Mouse (Mus musculus) heart, postnatal 14 days (tissue): Measurements from ENCODE around the gene Pidd1. TPM values are rescaled to one million over a fixed set of nuclear protein-coding genes. Genes with fewer than 3 reads are reported as not detected.

ENCODE experiments used
- DNase-seq, 2 experiments: peaks; one replicate each; pipeline ENCODE4 v3.0.0; 2021 to 2022
- intact Hi-C: fragments of 180-260 bp; cut with DNase I; formaldehyde crosslinking; loops from one replicate; pipeline ENCODE4 v1.15.1; 2025
- long read RNA-seq, 2 experiments: library from polyadenylated mRNA; stranded (forward); transcript quantifications; one replicate each; pipeline ENCODE4 v2.0.0; 2021
- total RNA-seq, 2 experiments: library from RNA; stranded (reverse); gene quantifications; 2 replicates each; pipeline ENCODE4 v1.2.3; 2021

The Pidd1 gene
- total RNA-seq, result 1 to 10 TPM; 1.1 to 1.2 TPM
- long read RNA-seq, experiment 1, partial matches to known transcripts, result 0 of 2 reads
- long read RNA-seq, experiment 1, other reads (novel, unspliced or antisense), result 2 of 2 reads
- long read RNA-seq, experiment 2, result 0 reads

DNA sequence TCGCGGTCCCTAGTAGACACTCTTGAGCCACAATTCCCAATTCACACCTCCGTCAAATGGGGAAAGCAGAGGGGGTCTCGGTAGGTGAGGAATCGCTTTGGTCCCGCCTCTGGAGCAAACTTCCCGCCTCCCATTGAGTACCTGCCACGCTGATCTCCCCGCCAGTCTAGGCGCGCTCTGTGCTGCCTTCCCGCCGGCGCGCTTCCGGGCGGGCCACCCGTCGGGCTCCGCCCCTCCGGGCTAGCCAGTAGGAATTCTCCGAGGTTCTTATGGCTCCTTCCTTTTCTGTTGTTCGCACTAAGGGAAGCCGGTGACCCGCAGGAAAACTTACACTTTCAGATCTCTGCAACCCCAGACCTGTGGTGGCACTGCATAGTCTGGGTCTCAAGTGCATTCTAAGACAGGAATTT is at the start of gene Pidd1:
TSS of gene Pidd1 (minus strand) at position 198 of the 410 bp plus-strand sequence.
- peak; percentile 73 to 78 for DNase-seq

DNA sequence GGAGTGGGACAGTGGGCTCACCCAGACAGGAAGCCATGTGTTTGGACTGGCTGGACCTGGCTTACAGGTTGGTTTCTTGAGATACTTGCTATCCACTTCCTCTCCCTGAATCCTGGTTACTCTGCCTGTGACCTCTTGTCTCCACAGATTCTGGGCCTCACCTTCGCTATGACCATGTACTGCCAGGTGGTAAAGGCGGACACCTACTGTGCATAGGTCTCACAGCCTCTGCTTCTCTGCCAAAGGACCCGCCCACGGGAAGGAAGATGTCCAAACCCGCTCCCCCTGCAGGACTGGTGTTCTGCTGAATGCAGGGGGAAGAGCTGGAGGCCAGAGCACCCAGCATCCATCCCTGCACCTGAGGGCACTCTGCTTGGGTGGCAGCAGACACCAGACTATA is 48.9 kb upstream of the Pidd1 start:
- intact Hi-C loops, result no loop called here
- no peak for DNase-seq

More for the DNA sequence above, at the start of gene Pidd1:
- intact Hi-C loops, result no loop called here

DNA sequence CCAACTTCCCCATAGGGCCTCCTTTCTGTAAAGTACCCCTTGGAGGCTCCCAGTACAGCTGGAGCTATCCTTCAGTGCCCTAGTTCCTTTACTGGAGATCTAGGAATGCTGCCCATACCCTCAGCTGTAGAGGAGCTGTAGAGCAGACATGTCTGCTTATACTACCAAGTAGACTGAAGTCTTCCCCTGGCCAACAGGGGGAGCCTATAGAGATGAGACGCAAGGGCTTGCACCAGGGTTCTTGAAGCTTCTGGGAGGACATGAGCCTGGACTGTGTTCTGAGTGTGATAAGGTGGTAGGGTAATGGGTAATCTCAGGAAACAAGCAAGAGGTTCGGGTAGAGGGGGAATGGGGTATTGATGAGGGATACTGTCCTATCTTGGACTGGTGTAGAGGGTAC is 47.3 kb upstream of the Pidd1 start:
- intact Hi-C loops, result no loop called here

DNA sequence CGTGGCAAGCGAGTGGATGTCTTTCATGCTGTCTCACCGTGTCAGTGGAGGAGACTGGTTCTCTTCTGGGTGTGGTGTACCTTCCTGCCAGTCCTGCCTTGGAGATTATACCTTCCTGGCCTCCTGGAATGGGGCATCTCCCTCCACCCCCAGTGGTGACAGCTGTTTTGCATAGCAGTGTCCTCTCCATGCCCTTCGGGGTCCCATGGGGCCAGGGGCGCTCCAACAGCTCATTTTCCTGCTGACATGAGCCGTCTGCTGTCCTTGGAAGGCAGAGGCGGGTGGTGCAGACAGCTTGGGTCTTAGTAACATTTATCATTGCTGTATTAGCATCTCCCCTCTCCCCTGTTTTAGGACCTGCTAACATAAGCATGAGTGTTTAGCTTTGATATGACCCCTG is 43.3 kb upstream of the Pidd1 start:
- no peak for DNase-seq
- intact Hi-C loops, result no loop called here

More for the DNA sequence above, 47.3 kb upstream of the Pidd1 start:
- DNase-seq, result no peak

DNA sequence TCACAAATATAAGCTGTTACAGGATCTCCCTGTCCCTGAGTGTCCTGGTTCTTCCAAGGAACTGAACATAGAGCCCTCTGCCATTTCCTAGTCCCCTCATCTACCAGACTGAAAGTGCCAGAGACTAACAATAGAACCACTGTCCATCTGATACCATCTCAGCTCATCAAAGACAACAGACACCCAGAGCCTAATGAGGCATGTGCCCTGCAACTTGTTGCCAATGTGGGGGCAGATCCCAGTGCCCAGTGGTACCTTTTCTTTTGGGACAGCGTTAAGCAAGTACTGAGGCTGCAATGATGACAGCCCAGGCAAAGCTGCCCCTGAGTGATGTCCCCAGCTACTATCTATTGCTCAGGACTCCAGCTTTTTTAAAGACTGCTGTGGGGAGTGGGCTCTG is 42.4 kb upstream of the Pidd1 start:
- DNase-seq, result no peak
- intact Hi-C loops, result no loop called here

DNA sequence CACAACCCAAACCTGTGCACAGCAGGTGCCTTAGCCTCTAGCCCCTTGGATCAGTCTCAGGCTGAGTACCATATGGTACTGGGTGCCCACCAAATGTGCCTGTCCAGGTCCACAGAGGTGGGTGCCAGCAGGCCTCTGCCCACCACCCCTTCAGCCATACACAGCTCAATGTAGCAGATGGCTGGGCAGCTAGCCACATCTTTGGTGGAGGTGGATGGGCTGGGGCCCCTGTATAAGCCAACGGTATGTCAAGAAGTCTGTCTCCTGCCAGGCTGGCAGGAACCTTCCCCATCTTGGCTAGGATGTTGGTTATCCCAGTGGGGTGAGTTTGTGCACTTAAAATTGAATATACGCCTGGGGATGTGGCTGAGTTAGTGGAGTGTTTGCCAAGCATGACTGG is 41.8 kb upstream of the Pidd1 start:
- DNase-seq, result no peak
- intact Hi-C loops, result no loop called here

DNA sequence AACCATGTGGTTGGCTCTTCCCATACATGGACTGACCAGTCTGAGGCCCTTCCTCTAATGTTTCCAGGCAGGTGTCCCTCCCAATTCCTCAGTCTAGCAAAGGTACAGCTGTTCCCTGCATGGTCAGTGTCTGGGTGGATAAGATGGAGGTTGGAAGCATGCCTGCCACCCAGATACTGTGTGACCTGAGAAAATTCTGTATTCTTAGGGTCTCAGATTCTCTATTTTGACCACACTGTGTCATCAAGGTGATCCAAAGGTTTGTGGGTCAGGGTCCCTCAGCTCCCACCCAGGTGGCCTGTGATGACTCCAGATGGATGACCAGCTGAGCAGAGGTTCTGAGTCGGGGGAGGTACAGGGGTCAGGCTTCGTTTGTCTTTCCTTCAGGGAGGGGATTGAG is 41.4 kb upstream of the Pidd1 start:
- no peak for DNase-seq
- intact Hi-C loops, result no loop called here

DNA sequence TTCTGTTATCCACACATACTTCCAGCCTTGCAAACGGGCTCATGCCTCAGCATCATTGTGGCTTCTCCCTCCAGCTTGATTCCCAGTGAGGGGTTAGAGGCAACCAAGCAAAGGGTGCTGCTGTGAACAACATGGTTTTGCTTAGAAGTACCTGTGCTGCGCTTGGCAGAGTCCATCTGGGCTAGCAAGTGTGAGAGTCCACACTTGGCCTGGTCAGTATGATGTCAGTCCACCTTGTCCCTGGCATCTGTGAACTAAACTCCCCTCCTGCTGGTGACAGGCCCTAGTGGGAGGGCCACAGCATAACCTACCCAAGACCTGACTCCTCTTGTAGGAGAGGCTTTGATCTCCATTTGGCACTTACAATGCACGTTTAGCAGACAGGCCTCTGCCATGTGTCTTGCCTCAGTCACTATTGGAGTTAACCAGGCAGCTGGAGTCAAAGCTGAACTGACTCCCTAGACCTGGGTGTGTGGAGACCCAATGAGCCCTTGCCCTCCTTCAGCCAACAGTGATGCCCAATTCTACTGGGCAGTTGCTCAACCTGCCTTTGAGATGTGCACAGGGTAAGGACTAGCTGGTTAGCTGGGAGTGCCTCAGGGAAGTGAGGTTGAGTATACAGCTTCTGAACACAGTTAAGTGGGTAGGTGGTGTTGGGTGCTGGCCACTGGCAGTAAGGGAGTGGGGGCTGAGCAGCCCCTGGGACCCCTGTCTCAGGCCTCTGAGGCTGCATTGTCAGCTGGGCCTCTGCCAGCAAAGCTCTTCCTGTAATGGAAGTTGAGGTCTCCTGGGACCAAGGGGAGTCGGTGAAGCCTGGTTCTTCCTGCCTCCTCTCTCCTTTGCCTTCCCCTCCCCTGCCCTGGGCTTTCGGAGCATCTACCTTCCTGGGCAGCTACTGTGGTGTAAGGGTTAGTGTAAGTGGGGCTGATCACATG is 40.6 kb upstream of the Pidd1 start:
- intact Hi-C loops, result no loop called here
- DNase-seq, result peak in 1 of 2 experiments; percentile 27

DNA sequence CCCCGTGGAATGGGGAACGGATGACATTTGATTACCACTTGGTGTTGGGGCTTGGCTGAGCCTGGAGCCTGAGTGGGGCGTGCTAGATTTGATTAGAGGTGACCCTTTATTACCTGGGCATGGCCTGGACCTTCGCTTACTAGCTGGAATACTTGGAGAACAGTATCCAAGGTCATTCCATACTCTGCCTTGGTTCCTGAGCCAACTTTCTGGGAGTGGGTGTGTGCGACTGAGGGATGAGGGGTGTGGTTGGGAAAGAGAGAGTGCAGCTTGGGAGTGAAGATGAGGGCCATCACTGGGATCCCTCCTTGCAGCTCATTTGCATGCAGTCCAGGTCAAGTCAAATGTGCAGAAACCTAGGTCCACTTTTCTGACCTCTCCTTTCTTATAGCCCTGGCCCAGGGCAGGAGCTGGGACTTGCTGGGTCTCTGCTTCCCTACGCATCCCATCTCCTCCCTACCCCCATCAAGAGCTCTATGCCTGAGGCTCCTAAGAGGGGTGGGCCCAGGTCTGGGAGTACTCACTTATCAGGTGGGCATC is 39.4 kb upstream of the Pidd1 start:
- intact Hi-C loops, result no loop called here
- no peak for DNase-seq

DNA sequence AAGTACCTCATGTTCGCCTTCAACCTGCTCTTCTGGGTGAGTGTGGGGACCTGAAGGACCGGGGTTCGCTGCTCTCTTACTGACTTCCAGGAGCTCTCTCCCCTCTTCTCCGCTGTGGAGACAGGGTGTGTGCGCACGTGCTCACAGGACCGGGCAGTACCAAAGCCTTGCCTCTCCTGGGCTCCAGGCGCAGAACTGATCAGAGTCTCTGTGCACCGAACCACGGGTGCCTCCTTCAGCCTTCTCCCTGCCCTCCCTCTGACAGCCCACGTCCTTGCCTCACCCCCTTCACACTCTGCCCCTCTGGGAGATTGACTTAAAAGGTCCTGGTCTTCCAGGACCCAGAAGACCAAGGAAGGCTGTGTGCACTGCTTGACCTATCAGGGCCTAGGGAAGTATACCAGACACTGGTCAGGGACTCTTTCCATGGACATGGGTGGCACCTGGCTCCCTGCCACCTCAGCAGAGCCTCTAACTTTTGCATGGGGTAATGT is 38.8 kb upstream of the Pidd1 start:
- no peak for DNase-seq
- intact Hi-C loops, result no loop called here

DNA sequence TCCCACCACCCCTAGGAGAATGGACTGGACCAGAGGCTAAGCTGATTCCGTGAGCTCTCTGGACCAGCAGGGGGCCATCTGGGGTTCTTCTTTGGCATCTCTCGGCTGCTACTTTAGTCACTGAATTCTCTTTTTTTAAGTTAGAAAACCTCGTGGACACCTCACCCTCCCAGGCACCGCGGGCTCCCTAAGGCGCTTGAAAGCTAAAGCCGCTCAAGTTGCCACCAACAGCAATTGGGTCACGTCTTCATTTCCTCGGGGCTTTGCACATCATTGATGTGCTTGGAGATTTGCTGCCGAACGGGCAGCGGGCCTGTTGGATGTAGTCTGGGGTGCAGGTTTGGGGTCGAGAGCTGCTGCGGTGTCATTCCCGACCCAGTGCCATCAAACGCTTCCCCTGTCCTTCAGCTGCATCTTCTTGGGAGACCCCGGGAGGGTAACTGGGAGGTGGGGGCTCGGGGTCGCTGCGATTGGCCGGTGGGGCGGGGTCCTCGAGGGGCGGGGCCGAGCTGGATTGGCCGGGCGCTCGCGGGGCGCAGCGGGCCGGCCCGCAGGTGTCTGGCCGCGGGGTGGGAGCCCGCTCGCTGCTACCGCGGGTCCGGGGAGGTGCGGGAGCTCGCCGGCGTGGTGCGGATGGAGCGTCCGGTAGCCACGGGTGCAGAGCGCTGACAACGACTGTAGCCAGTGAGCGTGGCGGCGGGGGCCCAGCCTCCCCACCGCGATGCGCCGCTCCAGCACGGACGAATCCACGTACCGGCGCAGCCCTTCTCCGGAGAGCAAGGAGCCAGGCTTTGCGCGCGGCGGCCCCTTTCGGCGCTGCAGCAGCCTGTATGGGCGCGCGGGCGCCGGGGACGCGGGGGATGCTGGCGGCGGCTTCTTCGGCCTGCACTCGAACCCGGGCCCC is 37.9 kb upstream of the Pidd1 start:
- intact Hi-C loops, result loop anchor here (2.0 kb wide), 1 partner anchor 185 kb away; no protein-coding TSS in a partner anchor
- peak; percentile 46 to 64 for DNase-seq

DNA sequence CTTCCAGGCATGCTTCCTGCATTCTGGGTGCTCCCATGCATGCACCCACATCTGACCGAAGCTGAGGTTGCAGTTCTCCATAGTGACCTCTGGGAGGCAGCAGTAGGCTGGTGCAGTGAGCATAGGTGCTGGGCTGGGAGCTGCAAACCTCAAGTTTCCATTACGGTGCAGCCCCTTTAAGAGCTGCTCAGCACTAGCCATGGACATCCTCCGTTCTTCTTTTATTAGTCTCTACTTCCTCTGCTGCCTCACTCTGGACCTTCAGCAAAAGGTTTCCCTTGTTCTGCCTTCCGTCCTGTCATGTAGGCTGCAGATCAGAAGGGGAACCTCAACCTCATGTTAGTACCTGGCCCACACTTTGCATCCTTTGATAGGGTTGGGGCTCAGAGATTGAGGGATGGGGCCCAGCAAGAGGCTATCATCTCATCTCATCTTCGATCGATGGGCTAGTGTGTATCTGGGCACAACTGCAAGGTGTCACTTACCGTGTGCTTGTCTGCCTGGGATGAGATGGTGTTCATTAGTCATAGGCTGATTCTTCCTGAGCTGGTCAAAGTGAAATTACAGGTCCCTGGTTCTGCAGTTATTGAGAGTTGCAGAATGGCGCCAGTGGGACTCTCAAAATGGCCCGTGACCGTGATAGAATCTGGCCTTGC is 37.1 kb upstream of the Pidd1 start:
- peak; percentile 66 to 81 for DNase-seq
- intact Hi-C loops, result loop anchor here (1.0 to 2.0 kb wide), 2 partner anchors 44 to 186 kb away; no protein-coding TSS in a partner anchor

DNA sequence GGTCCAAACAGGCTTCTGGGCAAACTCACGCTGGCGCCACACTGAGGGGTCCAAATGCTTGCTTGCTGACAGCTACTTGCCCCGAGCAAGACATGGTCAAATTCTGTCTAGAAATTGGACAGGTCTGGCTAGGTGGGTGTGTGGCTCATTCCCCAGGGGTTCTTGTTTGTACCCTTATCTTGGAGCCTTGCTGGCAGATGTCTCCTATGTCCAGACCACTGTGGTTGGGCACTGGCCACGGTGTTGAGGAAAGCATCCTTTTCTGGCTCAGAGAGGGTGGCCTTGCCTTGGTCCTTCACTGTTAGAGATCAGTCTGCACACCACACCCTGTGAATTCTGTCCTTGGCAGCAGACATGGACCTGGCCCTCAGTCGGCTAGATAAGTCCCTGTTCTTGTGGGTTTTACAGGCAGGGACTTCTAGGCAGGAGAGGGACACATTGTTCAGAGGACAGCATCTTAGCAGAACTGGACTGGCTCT is 34.5 kb upstream of the Pidd1 start:
- DNase-seq, result peak in 1 of 2 experiments; percentile 30
- intact Hi-C loops, result no loop called here

DNA sequence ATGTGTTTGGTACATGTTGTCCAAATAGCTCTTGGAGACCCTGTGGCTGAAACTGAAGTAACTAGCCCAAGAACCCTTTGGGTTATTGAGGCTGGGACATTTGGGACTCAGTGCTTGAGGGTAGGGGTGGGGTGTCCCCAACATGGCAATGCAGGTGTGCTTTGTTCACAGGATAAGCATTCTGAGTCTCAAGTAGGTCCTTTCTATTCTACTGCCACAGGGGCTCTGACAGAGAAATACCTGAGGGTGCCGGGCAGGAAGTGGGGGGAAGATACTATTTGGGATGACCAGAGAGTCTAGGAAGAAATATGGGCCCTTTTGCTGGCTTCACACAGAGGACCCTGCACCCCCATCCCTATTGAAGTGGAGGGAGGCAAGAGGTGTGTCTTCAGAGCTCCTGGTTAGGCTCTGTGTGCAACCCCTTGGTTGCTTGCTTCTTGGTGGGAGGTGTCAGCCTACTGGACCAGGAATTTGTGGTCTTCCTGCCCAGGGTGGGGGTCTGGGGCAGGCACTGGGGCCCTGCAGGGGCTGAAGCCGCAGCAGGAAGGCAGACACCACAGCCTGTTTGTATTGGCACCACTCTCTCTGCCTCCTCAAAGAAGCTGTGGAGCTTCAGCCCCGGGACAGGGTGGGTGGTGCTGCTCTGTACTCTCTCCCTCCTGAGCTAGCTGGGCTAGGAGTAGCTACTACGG is 33.9 kb upstream of the Pidd1 start:
- intact Hi-C loops, result no loop called here
- peak; percentile 29 to 32 for DNase-seq

DNA sequence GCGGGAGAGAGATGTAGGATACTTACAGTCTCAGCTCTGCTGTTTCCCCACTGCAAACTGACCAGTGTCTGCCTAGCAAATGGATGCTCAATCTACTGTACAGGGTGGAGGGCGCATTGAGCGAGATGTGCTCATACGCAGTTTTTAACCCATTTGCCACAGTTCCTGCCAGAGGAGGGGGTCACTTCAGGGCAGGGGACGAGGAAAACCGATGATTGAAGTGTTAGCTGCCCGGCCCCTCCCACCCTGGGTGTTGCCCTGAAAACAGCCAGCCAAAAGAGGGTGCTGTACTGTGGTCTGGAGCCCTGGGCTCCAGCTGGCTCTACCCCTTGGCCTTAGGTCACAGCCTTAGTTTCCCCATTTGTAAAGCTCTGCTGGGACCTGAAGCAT is 33.2 kb upstream of the Pidd1 start:
- intact Hi-C loops, result no loop called here
- DNase-seq, result no peak

DNA sequence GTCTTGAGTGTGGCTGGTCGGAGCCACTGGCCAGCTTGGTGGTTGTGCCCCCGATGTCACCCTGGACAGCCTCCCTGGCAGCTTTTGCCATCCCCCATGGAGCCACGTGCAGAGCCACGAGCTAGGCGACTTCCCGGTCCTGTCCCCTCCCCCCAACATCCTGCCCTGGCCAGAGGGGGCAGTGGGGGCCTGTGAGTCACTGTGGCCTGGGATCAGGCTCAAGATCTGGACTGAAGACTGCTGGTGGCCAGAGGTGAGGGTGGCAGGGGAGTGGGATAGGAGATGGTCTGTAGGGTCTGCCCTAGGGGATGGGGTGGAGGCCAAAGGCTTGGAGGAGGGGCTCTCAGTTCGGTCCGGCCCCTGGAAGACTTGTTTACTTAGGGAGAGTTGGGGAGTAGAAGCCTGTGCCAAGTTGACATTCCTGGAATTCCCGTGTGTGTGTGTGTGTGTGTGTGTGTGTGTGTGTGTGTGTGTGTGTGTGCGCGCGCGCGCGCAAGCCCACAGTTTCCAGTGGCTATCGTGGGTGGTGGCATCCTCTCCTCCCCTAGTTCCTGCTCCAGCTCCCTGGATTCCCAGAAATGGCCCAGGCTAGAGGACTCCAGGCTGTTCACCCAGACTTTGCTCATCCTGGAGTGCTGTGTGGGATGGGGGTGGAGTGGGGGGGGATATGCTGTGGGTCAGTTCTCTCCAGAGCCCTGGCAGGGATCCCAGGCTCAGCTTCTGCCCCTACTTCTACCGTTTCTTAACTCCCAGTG is 32.6 kb upstream of the Pidd1 start:
- intact Hi-C loops, result no loop called here
- peak; percentile 80 to 89 for DNase-seq

DNA sequence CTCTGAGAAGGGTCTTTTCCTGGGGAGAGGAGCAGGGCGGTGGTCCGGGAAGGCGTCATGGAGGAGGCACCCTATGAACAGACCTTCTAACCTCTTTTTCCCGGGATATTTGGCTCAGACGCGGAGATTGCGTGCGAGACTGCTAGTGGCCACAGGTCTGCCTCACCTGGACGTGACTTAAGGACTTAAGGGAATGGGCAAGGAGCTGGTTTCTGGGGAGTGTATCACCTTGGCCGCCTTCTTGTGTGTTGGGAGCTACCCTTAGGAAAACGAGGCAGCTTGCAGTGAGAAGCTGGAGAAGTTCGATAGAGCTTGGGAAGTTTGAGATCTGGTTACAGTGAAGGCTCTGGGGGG is 32.0 kb upstream of the Pidd1 start:
- DNase-seq, result no peak
- intact Hi-C loops, result no loop called here

DNA sequence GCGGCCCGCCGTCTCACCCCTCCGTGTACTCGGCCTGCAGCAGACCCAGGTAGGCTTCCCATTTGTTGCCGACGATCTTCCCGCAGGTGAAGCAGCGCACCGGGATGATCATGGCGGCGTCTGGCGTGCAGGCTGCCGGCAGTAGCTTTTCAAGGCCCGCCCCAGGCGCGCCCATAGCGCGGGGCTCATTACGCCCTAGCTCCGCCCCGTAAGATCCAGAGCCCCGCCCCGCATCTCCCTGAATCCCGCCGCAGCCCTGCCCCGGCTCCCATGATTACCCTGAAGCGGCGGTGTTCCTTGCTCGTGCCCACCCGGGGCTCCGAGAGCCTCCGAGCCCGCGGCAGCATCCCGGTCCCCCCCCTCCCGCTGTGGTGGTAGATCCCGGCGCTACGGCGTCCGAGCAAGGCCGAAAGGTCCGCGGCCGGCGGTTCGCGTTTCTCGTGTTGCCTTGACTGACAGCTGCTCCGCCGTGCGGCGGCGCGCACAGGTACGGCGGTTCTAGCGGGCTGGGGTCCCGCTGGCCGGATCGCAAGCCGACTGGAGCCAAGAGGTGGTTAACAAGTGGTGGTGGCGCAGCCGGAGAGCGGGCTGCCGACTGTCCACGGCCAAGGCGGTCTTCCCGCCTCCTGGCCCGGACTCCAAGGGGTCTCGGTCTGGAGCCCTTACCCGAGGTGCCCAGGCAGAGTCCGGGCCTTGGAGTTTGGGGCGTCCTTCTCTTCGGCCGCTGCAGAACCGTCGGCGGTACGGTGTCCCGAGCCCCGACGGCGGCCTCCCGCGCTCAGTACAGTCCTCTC is 31.4 kb upstream of the Pidd1 start, which contains the start of the genes Polr2l and Tspan4:
TSS of gene Polr2l (minus strand) at position 122 of the 794 bp plus-strand sequence.
TSS of gene Tspan4 (plus strand) at position 230 of the 794 bp plus-strand sequence.
- peak; percentile 86 to 87 for DNase-seq
- intact Hi-C loops, result no loop called here
